Mouse (Mus musculus): ENCODE data around the gene Gosr2.
"Not testable (repeated sequence)": the region's sequence is repeated elsewhere in the genome, so short reads cannot be mapped to it uniquely, and the experiment has no call there.

The Gosr2 gene

DNA sequence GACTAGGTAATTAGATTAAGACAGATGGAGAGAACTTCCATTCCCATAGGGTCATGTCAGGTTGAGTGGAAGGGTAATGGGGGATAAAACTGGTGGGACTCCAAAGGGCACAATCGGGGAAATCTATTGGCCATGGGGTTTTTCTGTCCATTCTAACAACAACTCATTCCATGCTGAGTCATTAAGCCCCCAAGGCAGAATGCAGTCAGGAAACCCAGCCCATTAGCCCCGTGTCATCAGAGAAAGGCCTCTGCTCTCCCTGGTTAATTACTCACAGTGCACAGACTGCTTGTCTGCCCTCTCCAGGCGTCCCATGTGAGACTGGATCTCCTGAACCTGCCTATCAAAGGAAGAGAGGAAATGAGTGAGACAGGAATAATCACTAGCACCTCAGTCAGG lies 8.7 kb downstream of the Gosr2 start:
- no peak for DNase-seq (ENCODE audit: low spot score)

- no peak for DNase-seq (ENCODE audit: low spot score)
These were observed 9.3 kb downstream of the Gosr2 start for GRCm38 (mm10) chr11:103688271-103688979.

- no peak for DNase-seq (ENCODE audit: low spot score)
These were observed 11.0 kb downstream of the Gosr2 start for GRCm38 (mm10) chr11:103686706-103687105.

DNA sequence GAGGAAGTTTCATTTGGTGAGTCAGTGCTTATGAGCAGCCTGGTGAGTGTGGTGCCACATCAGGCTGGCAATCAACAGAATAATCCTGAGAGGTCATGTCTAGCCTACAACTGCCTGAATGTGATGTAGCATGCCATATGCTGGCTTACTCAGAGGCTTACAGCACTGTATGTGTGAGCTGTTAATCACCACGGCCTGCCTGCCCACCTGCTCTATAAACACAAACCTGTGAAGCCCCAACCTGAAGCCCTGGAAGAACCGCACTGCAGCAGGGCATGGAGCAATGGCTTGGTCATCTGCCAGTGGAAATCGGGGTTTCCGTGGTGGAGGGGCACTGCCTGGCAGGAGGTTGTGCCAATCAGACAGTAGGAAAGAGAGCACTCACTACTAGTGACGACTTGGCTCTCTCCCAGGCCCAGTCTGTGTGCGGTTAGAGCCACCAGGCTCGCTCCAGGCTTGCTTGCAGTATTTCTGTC lies 12.4 kb downstream of the Gosr2 start:
- no peak for DNase-seq (ENCODE audit: low spot score)

DNA sequence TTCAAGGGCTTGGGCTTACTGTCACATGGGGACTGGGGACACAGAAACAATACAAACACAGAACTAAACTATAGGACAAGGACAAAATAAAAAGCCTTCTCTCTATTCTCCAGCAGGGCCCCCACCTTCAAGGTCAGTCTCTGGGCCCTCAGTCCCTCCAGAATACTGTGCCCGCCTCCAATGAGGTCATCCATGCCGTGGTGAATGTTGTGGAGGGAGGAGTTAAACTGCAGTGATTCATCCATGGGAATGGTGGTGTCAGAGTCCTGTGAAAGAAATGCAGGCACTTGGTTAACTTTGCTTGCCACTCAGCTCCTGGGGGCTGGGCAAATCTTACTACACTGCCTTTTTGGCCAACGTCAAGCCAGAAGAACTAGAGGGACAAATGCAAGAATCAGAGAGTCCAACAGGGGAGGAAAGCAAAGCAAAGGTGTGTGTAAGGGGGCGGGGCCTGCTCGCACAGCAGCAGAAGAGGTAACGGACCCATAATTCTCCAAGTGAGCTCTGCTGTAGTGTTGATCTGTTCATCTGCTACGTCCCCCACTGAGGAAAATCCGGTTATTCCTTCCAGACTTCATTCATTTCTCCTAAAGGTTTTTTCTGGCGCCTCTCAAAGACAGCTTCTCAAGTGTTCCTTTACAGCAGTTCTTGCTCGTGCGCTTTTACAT lies 13.9 kb downstream of the Gosr2 start:
- DNase-seq (ENCODE audit: low spot score): no peak

DNA sequence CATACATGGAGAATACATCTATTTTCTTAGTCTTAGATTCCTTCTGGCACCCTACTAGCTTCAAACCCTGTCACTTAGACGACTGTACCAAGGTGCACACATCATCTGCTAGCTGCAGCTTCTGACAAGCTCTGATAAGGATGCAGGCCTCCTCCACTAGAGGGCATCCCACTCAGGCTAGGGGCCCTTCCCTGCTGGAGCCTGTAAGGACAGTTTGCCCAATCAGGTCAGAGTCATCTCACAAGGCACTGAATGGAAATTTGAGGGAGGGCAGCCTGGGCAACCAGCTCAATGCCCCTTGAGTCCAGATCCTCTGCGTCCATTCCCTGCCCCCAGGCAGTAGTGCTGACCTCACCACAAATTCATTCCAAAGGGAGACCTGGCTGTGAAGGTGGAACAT lies 20.7 kb downstream of the Gosr2 start:
- DNase-seq (ENCODE audit: low spot score): not testable (repeated sequence)

- peak; percentile 32 for DNase-seq (ENCODE audit: low spot score)
These were observed 22.1 kb downstream of the Gosr2 start for GRCm38 (mm10) chr11:103675556-103675955.

- DNase-seq (ENCODE audit: low spot score): no peak
These were observed 30.7 kb downstream of the Gosr2 start for GRCm38 (mm10) chr11:103666907-103667426.

DNA sequence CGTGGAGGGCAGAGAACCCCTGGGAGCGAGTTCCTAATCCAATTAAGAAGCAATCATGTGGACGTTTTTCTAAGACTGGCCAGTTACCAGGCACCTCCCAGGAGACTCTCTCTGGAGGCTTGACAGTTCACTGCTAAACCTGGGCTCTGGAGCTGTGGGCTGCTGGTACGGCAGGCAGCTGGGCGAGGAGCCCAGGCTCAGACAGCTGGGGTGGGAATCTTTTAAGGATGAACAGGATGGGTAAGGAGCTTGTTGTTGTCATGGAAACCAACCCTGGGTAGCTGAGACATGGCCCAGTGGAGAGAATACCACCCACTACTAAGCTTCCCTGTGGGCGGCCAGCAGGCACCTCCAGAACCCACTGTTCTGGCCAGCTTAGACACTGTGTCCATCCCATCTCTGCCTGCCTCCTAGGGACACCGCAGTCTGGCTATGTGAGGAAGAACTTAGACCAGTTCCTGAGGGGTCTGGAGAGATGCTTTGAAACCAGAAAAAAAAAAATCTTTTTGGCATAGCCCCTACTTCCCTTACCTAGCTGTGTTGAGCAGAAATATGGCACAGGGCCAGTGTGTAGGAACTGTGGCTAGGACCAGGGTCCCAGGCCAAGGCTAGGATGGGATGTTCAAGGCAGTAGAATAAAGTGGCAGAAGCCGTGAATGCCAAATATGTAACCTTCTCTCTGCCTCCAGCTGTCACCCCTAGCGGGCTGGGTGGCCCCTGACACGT lies 31.4 kb downstream of the Gosr2 start:
- no peak for DNase-seq (ENCODE audit: low spot score)

GRCm38 (mm10) chr11:103665695-103666094 lies 32.0 kb downstream of the Gosr2 start:
- no peak for DNase-seq (ENCODE audit: low spot score)

DNA sequence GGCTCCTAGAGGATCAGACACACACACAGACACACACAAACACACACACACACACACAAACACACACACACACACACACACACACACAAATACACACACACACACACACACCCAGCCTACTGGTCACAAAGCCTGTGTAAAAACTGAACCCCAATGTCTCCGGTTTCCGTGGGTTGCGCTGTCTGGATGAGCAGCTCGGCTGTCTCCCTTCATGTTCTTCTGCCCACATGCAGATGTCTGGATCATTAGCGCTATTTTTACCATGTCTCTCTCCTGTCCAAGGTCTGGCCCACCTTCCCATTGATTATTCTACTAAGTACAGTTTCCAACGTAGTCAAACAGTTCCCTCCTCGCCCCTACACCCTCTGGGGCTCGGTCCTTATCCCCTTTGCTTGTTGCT lies 34.6 kb downstream of the Gosr2 start:
- DNase-seq (ENCODE audit: low spot score): no peak

DNA sequence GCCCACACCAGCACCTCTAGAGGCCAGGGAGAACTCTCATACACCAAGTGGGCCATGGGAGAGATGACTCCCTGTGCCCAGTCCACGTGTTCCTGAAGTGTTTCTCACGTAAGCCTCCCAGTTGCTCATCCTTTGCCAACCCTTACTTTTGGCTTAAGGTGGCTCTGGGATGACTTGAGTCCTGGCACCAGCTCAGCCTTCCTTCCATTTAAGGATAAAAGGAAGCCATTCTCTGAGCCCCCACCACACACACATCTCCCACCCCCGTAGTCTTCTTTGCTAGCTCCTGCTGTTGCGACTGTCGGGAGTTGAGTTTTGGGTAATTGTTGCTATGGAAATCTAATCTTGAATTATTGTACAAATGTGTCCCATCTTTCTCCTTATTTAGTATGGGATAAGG lies 35.2 kb downstream of the Gosr2 start:
- DNase-seq (ENCODE audit: low spot score): no peak

DNA sequence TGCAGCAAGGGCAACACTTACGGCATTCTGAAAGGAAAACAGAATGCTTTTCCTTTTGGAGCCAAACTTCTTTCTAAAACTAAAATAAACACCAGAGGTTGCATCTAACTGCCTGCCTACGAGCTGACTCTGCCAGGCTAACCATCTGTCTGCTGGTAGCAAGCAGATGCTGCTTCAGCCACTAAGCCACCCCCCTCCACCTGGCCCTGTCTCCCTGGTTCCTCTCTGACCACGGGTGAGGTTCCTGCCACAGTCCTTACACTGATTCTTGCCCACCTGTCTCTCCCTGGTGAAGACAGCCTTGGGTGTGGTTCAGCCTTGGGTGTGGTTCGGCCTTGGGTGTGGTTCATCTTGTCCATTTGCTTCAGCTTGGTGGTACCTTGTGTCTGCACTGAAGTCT lies 35.8 kb downstream of the Gosr2 start:
- DNase-seq (ENCODE audit: low spot score): no peak

GRCm38 (mm10) chr11:103658189-103658588 lies 39.5 kb downstream of the Gosr2 start:
- no peak for DNase-seq (ENCODE audit: low spot score)

- peak; percentile 32 for DNase-seq (ENCODE audit: low spot score)
These were observed 41.2 kb downstream of the Gosr2 start for GRCm38 (mm10) chr11:103656520-103656919.

DNA sequence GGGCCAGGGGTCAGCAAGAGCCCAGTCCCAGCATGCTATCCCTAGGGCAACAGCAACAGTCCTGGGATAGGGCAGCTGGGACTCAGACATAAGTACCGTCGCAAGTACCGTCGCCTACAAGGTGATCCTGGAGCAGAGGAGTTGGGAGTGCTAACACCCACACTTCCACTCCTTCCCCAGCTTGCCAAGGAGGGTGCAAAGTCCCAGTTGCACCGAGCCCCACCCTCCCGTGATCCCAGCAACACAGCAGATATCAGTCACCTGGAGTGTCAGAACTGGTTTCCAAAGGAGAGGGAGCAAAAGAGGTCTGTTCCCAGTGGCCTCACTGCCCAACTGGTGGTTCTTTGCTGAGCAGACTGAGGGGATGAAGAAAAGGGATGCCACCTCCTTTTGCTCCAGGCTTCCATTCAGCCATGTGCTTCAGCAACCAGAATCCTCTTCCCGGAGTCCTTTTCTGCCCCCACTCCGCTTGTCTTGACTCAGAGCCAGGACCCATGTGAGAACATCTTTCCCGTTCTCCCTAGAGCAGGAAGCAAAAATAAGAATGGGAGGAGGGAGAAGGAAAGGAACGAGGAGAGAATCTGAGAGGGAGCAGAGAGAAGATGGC lies 44.2 kb downstream of the Gosr2 start:
- no peak for DNase-seq (ENCODE audit: low spot score)

DNA sequence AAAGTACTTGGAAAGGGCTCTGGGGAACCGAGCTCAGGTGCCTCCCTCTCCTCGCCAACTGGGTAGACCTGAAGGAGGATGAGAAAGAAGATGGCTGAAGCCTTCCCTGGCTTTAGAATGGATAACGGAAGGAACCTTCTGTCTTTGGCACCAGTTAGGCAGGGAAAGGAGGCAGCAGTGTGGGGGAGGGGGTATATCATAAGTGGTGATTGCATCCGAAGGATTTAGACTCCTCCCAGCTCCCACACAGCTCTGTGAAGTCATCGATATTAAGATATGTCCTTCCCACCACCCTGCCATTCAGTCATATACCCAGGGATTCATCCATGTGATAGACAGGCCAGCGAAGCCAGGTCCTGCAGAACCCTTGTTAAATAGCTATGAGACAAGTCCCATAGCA lies 46.3 kb downstream of the Gosr2 start:
- DNase-seq (ENCODE audit: low spot score): no peak

- DNase-seq (ENCODE audit: low spot score): no peak
These were observed 47.7 kb downstream of the Gosr2 start for GRCm38 (mm10) chr11:103649983-103650493.

GRCm38 (mm10) chr11:103649301-103649982 lies 48.3 kb downstream of the Gosr2 start, which contains the start of gene Rprml:
Rprml (plus strand) TSS chr11:103649570.
- no peak for DNase-seq (ENCODE audit: low spot score)

DNA sequence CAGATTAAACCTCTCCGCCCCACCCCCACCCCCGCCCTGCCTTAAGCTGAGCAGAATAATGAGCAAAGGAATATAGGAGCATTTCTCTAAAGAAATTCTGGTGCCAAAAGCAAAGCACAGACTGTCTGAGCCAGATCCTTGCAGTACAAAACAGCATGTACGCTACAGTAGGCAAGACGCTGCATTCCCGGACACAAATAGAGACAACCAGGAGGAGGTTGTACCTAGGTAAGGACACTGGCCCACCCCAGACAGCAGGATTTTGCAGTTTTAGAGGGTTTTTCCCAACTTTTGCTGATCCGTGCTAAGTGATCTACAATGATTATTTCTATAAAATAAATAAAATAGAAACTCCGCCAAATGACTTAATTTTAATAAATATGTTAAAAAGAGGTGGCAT lies 49.0 kb downstream of the Gosr2 start:
- no peak for DNase-seq (ENCODE audit: low spot score)

DNA sequence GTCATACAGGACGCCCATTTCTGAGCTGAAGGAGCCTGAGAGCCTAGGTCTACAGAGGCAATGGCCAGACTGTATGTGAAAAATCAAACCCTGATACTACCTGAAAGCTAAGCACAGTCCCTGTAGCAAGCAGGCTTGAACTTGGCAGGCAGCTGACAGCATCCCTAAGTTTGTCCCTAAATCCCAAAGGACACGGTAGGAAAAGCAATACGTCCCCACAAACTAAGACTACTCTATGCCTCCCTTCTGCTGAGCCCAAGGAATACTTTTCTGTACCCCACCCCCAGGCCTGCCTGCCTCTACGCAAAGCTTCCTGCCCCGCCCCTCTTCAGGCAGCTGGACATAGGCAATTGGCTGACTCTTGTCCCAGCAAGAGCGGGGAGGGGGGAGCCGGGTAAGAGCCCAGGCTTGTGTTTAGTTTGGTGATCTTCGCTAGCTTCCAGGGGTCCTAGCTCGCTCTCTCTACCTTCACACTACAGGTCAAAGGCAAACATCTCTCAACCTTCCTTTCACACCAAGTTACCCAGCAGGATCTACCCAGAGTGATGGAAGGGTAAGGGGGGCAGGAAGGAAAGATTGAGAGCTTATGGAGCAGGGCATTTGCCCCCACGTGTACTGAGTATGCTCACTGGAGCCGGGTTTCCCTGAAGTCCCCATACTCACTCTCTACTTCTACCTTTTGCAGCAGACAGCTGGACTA lies 49.6 kb downstream of the Gosr2 start:
- DNase-seq (ENCODE audit: low spot score): no peak

Measured in ovary, postnatal 14 days (tissue).